Mouse (Mus musculus) bone marrow, adult 2 months (tissue): ENCODE results near the gene Car6.

Experiments used
- CTCF ChIP-seq: fragments of 200-500 bp; IDR thresholded peaks from 2 replicates; pipeline ENCODE4 v1.5.1; 2011; ENCODE audit warnings: low read length, control low read depth; ENCODE audit not compliant: control insufficient read depth, insufficient read depth
- POLR2A ChIP-seq: fragments of 200-500 bp; IDR thresholded peaks from 2 replicates; pipeline ENCODE4 v1.6.1; 2011; ENCODE audit warnings: low read depth, mild to moderate bottlenecking, control low read depth, low read length, borderline replicate concordance; ENCODE audit not compliant: control insufficient read depth

GRCm38 (mm10) chr4:150241708-150242107, 40.6 kb upstream of the Car6 start:
- no peak for TF ChIP-seq POLR2A
- TF ChIP-seq CTCF, result no peak
